Mouse (Mus musculus) brain, embryonic 18.5 days (tissue): ENCODE data around the gene Lag3.

ENCODE experiments used
- DNase-seq: peaks from one replicate; pipeline ENCODE4 v3.0.0-alpha.2; 2012; ENCODE audit warnings: low read depth, low spot score

The Lag3 gene

GRCm38 (mm10) chr6:124858561-124859318 lies 52.8 kb downstream of the Lag3 start:
- DNase-seq = no peak

GRCm38 (mm10) chr6:124857840-124858530 lies 53.5 kb downstream of the Lag3 start:
- DNase-seq = no peak

DNA sequence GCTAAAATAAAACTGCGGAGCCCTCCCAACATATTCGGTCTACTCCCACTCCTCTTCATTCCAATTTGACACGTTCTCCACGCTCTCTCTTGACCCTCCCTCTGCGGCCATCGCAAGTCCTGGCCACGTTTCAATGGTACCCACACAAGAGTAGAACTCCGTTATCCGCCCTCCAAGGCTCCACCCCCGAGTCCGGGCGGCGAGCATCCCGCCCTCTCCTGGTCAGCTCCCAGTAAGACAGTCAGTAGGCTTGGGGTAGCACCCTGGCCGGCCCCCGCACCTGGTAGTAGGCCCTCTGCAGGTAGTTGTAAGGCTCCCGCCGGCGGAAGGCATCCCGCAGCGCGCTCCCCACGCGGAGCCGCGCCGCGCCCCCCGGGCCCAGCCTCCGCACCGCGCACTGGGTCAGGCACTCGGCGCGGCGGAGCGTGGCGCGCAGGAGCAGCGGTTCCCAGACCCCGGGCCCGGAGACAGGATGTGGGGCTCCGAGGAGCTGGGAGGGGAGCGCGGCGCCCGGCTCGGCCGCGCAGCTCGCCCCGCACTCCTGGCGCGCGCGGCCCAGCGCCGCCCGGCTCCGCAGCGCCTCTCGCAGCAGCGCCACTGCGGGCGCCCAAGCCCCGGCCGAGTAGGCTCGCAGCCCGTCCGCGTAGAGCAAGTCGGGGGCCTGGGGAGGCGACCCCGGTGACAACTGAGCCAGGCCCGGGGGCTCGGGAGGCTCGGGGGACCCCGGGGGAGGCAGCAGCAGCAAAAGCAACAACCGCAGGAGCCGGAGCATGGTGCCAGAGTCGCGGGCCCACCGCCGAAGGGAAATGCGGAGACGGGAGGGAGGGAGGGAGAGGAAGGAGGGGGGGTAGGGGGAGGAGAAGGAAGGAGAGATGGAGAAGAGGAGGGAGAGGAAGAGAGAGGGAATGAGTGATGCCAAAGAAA lies 54.3 kb downstream of the Lag3 start, which contains the start of gene P3h3:
Gene P3h3, minus strand, starts transcription at position 837 of the 924 bp plus-strand sequence.
- DNase-seq = peak; percentile 64

DNA sequence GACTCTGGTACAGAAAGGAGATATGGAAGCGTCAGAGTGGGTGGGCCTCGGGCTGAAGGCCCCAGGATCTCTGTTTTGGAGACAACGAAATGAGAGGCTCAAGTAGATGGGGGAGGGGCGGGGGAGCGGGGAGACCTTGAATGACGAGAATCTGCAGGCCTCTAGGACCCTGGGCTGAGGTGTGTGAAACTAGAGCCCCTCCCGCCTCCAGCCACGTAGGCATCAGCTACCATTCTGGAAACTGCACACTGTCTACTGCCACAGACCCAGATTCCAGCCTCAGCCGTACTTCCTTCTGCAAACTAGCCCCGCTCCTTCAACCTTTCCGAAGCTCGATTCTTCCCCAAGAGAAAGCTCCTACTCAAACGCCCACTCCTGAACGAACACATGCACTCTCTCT lies 55.2 kb downstream of the Lag3 start:
- no peak for DNase-seq

- DNase-seq = no peak
Observed at GRCm38 (mm10) chr6:124854647-124855046, 56.9 kb downstream of the Lag3 start.
